Mouse (Mus musculus) thymus, postnatal 0 days (tissue): ENCODE data around the gene Wdr37. TPM values are rescaled to one million over a fixed set of nuclear protein-coding genes. Genes with fewer than 3 reads are reported as not detected.

Source experiments
- DNase-seq: peaks from one replicate; pipeline ENCODE4 v3.0.0-alpha.2; 2015; ENCODE audit warnings: low spot score
- microRNA-seq: library from miRNA; unstranded; fragments of <30 nt; microRNA quantifications from one replicate; pipeline ENCODE4, GENCODE M21; 2016; ENCODE audit warnings: borderline number of aligned reads
- polyA plus RNA-seq: library from polyadenylated mRNA; unstranded; fragments of >200 nt; fragmentation: Nextera tagmentation; extraction: Ambion mirVana; gene quantifications from 2 replicates; pipeline ENCODE4 v1.2.1, GENCODE M21; 2015

Wdr37 gene
- polyA plus RNA-seq, 1 experiment from 2014 or later: 28.3 TPM

- DNase-seq: no peak
Observed at GRCm38 (mm10) chr13:8760940-8761339, 110.8 kb downstream of the Wdr37 start.

Small RNA genes lying within 50 kb of the gene (microRNA-seq; reads per million reads assigned to microRNA genes)
- gene Gm22750: not detected

Other genes with a start within 250 kb of the Wdr37 start
- 68.6 and 84.7 TPM in 2 replicates for gene Idi1, start 13.6 kb upstream of the Wdr37 start, polyA plus RNA-seq
- gene Gm9745, start 76.3 kb upstream of the Wdr37 start, polyA plus RNA-seq: 0.46 TPM in 1 of 2 replicates, not detected in the other
- 0.73 and 0.88 TPM in 2 replicates for gene Idi2, start 81.0 kb upstream of the Wdr37 start, polyA plus RNA-seq
- 89.1 and 93.2 TPM in 2 replicates for gene Gtpbp4, start 124.2 kb upstream of the Wdr37 start, polyA plus RNA-seq
- gene Larp4b, start 222.0 kb upstream of the Wdr37 start, polyA plus RNA-seq: 31.1 and 33.2 TPM in 2 replicates